Mouse (Mus musculus) left cerebral cortex, postnatal 14 days (tissue): ENCODE results near the gene Dpp6. TPM values are rescaled to one million over a fixed set of nuclear protein-coding genes. Genes with fewer than 3 reads are reported as not detected.

Experiments
- DNase-seq, 2 experiments: peaks; one replicate each; pipeline ENCODE4 v3.0.0; 2021 to 2022; ENCODE audit warnings: low spot score in 2 of 2, mixed read lengths in 1 of 2
- intact Hi-C: fragments of 180-260 bp; cut with DNase I; formaldehyde crosslinking; loops from one replicate; pipeline ENCODE4 v1.15.1; 2025
- long read RNA-seq, 2 experiments: library from polyadenylated mRNA; stranded (forward); transcript quantifications; one replicate each; pipeline ENCODE4 v2.0.0; 2021
- total RNA-seq, 2 experiments: library from RNA; stranded (reverse); gene quantifications; 2 replicates each; pipeline ENCODE4 v1.2.3; 2021

The Dpp6 gene
- 100 to 1,000 TPM; 181 to 199 TPM for total RNA-seq
- long read RNA-seq, experiment 1, full-length matches to known transcripts: 35 of 64 reads
- long read RNA-seq, experiment 1, partial matches to known transcripts: 18 of 64 reads
- long read RNA-seq, experiment 1, other reads (novel, unspliced or antisense): 11 of 64 reads
- long read RNA-seq, experiment 2, full-length matches to known transcripts: 26 of 44 reads
- long read RNA-seq, experiment 2, partial matches to known transcripts: 13 of 44 reads
- long read RNA-seq, experiment 2, other reads (novel, unspliced or antisense): 5 of 44 reads

DNA sequence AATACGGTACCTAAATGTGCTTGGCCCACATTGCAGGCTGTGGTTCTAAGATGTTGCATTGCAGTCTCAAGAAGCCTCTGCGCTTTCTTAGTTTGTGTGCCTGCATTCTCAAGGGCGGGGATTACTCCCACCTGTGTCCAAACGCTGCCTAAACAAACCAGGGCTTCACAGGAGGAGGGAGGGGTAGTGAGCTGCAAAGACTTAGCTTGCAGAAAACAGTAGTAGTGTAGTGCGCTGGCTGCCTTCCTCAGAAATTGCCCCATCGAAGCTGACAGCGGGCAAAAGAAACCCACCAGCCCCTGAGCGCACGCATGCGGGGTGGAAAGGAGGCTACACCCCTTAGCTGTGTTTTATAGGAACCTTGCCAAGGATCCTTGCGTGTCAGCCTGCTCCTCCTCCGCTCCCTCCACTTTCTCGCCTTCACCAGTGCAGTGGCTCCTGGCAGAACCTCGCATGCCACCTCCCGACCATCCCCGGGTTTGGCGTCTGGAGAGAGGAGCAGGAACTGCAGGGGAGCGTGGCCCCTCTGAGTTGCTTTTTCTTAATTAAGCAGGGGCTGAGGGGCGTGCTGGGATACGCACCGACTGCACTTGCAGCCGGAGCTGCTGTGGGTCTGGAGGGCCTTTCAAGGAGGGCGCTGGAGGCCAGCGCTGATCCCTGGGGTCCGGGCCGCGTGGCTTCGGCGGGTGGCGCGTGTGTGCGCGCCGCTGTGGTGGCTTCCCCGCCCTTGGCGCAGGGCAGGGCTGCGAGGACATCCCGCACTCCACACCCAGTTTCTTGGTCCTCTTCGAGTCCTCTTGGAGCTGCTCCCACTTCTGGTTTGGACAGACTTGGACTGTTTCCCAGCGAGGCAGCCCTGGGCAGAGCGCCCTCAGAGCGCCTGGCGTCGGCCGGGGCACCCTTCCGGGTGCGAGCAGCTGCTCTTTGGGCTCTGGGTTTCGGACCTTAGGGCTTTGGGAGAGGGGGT, at the start of gene Dpp6:
Dpp6 (plus strand) TSS at position 229 of the 967 bp plus-strand sequence.
- intact Hi-C loops: no loop called here

DNA sequence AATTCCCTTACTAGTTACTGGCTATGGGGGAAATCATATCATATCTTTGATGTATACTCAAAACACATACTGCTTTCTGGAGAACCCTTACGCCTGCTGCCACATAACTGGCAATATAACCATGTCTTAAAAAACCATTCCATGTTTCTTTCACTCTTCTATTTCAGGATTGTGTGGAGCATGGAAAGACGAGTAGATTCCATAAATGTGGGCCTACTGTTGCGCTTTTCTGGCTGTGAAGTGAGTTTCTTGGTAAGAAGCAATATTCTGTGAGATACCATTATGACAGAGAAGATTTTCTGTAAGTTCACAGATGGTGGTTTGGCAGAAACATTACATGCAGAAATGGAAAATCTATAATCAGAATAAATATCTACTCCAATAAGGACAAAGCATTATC, 33.0 kb upstream of the Dpp6 start:
- DNase-seq: peak; percentile 3 to 27
- intact Hi-C loops: no loop called here

More for the DNA sequence above, at the start of gene Dpp6:
- peak; percentile 17 to 25 for DNase-seq

DNA sequence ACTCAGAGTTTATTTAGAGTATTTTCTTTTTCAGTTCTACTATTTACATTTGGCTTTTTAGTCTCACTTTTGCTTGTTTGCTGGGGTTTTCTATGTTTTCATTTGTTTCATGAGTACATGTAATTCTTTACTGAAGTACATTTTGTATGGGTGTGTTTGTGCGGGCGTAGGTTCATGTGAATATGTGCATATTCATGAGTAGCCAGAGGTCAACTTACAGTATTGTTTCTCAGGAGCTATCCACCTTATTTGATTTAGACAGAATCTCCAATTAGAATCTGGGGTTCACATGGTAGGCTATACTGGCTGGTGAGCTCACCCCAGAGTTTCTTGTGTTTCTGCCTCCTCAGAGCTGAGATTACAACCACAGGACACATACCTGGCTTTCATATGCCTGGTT, 21.5 kb upstream of the Dpp6 start:
- no peak for DNase-seq
- intact Hi-C loops: no loop called here

DNA sequence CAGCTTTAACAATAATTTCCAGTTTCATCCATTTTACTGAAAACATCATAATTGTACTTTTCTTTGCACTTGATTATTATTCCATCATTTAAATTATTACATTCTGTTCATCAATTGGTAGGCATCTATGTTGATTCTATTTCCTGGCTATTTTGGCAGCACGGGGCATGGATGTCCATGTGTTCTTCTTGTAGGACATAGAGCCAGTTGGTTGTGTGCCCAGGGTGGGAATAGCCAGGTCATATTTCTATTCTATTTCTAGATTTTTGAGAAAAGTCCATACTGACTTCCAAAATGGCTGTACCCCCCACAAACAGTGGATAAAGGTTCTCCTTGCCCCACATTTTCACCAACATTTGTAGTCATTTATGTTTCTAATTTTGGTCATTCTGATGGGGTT, 19.0 kb downstream of the Dpp6 start:
- intact Hi-C loops: no loop called here
- no peak for DNase-seq

DNA sequence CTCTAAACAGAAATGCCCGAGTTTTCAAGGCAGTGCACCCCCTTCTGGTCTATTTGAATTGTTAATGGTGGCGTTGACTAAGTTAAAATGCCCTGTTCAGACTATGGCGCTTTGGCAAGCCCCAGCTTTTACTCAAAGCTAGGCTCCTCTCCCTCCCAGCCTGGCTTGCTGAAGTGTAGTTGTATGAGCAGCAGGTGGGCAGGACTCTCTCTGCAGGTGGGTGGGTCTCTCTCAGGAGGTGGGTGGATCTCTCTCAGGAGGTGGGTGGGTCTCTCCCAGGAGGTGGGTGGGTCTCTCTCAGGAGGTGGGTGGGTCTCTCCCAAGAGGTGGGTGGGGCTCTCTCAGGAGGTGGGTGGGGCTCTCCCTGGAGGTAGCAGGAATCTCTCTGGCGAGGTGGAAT, 24.1 kb downstream of the Dpp6 start:
- intact Hi-C loops: no loop called here
- no peak for DNase-seq

DNA sequence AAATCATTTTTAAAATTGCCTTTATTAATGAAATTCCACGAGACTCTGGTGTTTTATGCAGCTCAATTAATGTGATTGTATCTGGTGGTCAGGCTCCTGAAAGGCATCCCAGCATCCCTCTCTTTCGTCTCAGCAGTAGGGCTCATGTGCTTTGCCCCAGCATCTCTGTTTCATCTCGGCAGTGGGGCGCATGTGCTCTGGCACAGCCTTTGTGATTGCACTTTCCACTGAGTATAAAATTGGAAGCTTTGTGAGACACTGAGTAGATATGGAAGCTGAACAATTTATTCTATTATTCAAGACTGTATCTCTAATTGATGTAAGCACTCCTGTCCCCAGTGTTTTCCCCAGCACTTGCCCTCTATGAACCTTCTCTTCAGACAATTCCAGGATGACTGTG, 37.7 kb downstream of the Dpp6 start:
- intact Hi-C loops: no loop called here
- no peak for DNase-seq

DNA sequence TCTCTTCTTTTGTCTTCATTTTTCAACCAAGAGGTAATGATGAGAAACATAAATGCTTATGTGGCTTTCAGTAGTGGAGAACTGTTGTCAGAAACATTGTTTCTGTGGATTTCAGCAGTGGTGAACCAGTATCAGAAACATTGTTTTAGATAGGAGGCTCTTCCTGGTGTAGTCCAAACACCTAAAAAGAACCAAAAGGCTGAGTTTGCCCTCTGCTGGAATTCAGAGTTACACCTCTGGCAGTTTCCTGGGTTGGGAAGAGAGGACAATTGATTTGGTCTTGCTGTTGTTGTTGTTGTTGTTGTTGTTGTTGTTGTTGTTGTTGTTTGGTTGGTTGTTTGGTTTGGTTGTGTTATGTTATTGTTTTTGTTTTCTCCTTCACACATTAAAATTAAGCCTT, 58.4 kb downstream of the Dpp6 start:
- intact Hi-C loops: loop anchor here (2.0 kb wide), 1 partner anchor 593 kb away; no protein-coding TSS in a partner anchor
- peak in 1 of 2 experiments; percentile 10 for DNase-seq

DNA sequence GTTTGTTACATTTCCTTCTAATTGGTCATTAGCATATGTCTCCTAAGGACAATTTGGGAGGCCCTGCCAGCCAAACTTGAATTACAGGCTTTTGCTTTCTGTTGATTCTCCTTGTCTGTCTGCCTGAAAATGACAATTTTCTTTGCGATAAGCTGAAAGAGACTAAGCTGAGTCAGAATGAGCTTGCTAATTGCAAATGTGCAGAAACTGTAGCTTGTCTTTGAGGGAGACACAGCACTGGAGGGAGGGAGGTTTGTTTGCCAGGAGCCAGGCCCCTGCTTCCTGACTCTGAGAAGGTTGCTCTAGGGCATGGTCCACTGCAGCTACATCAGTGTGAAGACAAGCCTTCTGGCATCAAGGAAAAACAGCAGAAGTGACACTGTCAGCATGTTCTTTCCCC, 70.5 kb downstream of the Dpp6 start:
- DNase-seq: no peak
- intact Hi-C loops: no loop called here

GRCm38 (mm10) chr5:26888080-26888479, 71.1 kb downstream of the Dpp6 start:
- DNase-seq: no peak
- intact Hi-C loops: no loop called here

- intact Hi-C loops: no loop called here
- no peak for DNase-seq
Measured at GRCm38 (mm10) chr5:26894346-26894745, 77.3 kb downstream of the Dpp6 start.

GRCm38 (mm10) chr5:26903786-26904185, 86.8 kb downstream of the Dpp6 start:
- intact Hi-C loops: loop anchor here (5.0 kb wide), 1 partner anchor 129 kb away; no protein-coding TSS in a partner anchor
- peak; percentile 66 to 72 for DNase-seq

GRCm38 (mm10) chr5:26904324-26905041, 87.5 kb downstream of the Dpp6 start:
- intact Hi-C loops: loop anchor here (5.0 kb wide), 1 partner anchor 128 kb away; no protein-coding TSS in a partner anchor
- DNase-seq: peak; percentile 49 to 54

GRCm38 (mm10) chr5:26907151-26907550, 90.1 kb downstream of the Dpp6 start:
- intact Hi-C loops: no loop called here

GRCm38 (mm10) chr5:26908612-26909011, 91.6 kb downstream of the Dpp6 start:
- intact Hi-C loops: no loop called here
- DNase-seq: no peak

More at GRCm38 (mm10) chr5:26907151-26907550, 90.1 kb downstream of the Dpp6 start:
- DNase-seq: no peak

DNA sequence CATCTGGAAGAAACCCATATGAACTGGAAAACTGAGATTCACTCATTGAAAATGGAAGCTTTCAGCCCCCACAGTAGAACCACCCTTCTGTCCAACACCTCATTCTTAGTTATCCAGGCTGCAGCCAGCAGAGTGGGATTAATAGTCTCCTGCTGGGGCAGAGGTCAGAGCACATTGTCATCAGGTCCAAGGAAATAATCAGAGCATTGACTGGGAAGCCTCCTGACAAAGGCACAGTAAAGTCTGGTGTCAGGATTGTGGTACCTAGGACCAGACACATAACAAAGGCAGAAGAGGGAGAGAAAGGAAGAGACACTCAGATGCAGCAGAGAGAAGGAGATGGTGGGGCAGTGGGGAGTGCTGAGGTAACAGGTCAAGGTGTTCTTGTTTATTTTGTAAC, 93.3 kb downstream of the Dpp6 start:
- intact Hi-C loops: no loop called here
- DNase-seq: no peak

GRCm38 (mm10) chr5:26911965-26912364, 95.0 kb downstream of the Dpp6 start:
- DNase-seq: no peak
- intact Hi-C loops: no loop called here

- intact Hi-C loops: no loop called here
- DNase-seq: no peak
Measured at GRCm38 (mm10) chr5:26918763-26919162, 101.8 kb downstream of the Dpp6 start.

DNA sequence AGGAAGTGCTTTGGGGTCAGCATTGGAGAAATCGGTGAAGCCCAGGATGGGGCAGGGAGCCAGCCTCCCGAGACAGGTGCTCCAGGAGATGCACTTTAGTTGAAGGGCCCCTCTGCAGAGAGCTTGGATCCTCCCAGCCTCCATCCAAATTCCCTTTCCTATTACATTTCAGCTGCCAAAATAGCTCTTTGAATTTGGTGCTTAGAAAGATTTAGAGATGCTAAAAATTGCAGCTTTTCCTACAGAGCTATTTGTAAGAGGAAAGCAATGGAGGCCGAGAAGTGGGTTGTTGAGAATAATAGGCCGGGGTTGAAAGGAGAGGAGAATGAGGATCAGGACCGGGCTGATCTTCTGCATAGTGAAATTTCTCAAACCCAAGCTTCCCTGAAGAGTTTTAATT, 107.5 kb downstream of the Dpp6 start:
- intact Hi-C loops: no loop called here
- no peak for DNase-seq

DNA sequence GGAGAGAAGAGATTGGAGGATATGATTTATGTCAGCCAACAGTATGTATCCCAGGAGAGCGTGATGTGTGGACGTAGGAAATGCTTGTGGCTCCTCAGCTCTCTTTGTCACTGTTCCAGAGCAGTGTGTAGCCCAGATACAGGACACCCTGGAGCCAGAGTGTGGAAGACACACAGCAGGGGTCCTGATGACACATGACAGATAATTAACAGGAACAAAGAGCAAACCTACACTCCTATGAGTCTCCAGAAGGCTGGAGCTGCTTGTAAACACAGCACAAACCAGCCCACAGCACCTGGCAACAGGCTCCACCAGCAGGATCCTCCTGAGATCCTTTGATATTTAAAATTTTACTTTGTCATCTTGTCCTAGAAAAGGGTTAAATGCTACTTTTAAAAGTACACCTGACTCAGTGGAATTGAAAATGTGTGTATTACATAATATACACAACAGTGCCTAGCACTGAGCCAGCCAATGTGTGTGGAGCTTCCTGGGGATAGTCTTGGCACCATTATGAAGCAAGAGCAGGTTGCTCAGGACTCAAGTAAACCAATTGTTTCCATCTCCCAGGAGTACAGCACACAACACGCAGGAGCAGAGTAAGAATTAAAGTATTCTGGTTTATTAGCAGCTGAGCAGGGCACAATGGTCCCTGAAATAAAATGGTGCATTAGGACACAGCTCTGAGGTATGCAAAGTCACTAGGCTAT, 115.6 kb downstream of the Dpp6 start:
- no peak for DNase-seq
- intact Hi-C loops: no loop called here
